Mouse (Mus musculus): ENCODE measurements at regions not wholly inside any gene's neighbourhood (a gene's known extent, or its start where the extent isn't known, plus 50 kb on each side); places are given as distances from the start of the nearest gene placed in this dataset.

GRCm38 (mm10) chrX:61482725-61483124 is 226.6 kb upstream of the Ldoc1 start:
- intact Hi-C loops (cut with DNase I): no loop called here
- DNase-seq (ENCODE audit: low spot score in 2 of 2): peak in 1 of 2 experiments; percentile 3
